Mouse (Mus musculus) myocyte (in vitro differentiated cells): Measurements from ENCODE around the gene Zmynd15.

Source experiments
- E2F4 ChIP-seq: IDR thresholded peaks from one replicate; pipeline ENCODE4 v1.6.1; 2011; ENCODE audit warnings: mild to moderate bottlenecking, control low read depth, moderate library complexity; ENCODE audit not compliant: insufficient read depth
- POLR2A ChIP-seq: IDR thresholded peaks from one replicate; pipeline ENCODE4 v1.6.1; 2011; ENCODE audit warnings: low read depth, mild to moderate bottlenecking, control low read depth, moderate library complexity; ENCODE audit not compliant: insufficient read length

GRCm38 (mm10) chr11:70453261-70454044 lies 5.8 kb upstream of the Zmynd15 start:
- TF ChIP-seq E2F4 (no peak), POLR2A (no peak)
